Mouse (Mus musculus) lung, embryonic 14.5 days (tissue): ENCODE measurements around the gene Olfr1510. TPM values are rescaled to one million over a fixed set of nuclear protein-coding genes. Genes with fewer than 3 reads are reported as not detected.

Source experiments
- ATAC-seq: fragments of 200-750 bp; cut with Nextera tagmentation; 2 replicates; pipeline ENCODE4 v1.8.0; 2017; ENCODE audit warnings: mild to moderate bottlenecking, moderate TSS enrichment, moderate library complexity; ENCODE audit not compliant: insufficient read depth
- DNase-seq: peaks from one replicate; pipeline ENCODE4 v3.0.0-alpha.2; 2015
- H3K27ac ChIP-seq: fragments of 300-500 bp; sonication (generic); 2 replicates; pipeline ENCODE4 v1.5.1; 2014; ENCODE audit warnings: low read depth, mild to moderate bottlenecking, moderate library complexity
- H3K27me3 ChIP-seq: fragments of 300-500 bp; sonication (generic); 2 replicates; pipeline ENCODE4 v1.6.1; 2014; ENCODE audit warnings: low read length, control low read depth; ENCODE audit not compliant: insufficient read depth
- H3K36me3 ChIP-seq: fragments of 300-500 bp; sonication (generic); 2 replicates; pipeline ENCODE4 v1.6.1; 2014; ENCODE audit warnings: control low read depth; ENCODE audit not compliant: insufficient read depth
- H3K4me1 ChIP-seq: fragments of 300-500 bp; sonication (generic); 2 replicates; pipeline ENCODE4 v1.6.1; 2014; ENCODE audit warnings: antibody characterized with exemption, control low read depth; ENCODE audit not compliant: insufficient read depth
- H3K4me2 ChIP-seq: fragments of 300-500 bp; sonication (generic); 2 replicates; pipeline ENCODE4 v1.6.1; 2014; ENCODE audit warnings: mild to moderate bottlenecking
- H3K4me3 ChIP-seq: fragments of 300-500 bp; sonication (generic); 2 replicates; pipeline ENCODE4 v1.5.1; 2014; ENCODE audit warnings: low read depth, low read length
- H3K9ac ChIP-seq: fragments of 300-500 bp; sonication (generic); 2 replicates; pipeline ENCODE4 v1.6.1; 2014
- H3K9me3 ChIP-seq: fragments of 300-500 bp; sonication (generic); 2 replicates; pipeline ENCODE4 v1.6.1; 2016; ENCODE audit warnings: low read depth, low read length, control low read depth
- CTCF ChIP-seq: IDR thresholded peaks from 2 replicates; pipeline ENCODE4 v1.5.1; 2016; ENCODE audit warnings: antibody characterized with exemption, low read depth
- WGBS: fragments of 180-500 bp; shearing (Covaris S2); extraction: QIAGEN DNeasy Blood & Tissue Kit; methylation state at CpG from one replicate; pipeline ENCODE4 v1.1.7; 2014; 5-methylcytosine and 5-hydroxymethylcytosine counted together
- polyA plus RNA-seq: library from polyadenylated mRNA; unstranded; fragments of >200 nt; fragmentation: Nextera tagmentation; extraction: Ambion mirVana; gene quantifications from 2 replicates; pipeline ENCODE4 v1.2.1, GENCODE M21; 2014

Olfr1510 gene
- polyA plus RNA-seq, 1 experiment from 2014 or later = not detected

GRCm38 (mm10) chr14:52379068-52379467, 35.1 kb downstream of the Olfr1510 start, which contains the start of gene Olfr1512:
Gene Olfr1512 (minus strand): TSS chr14:52379168.
- ATAC-seq (no peak), DNase-seq (no peak)
- Histone ChIP-seq H3K27ac (no peak within 1 kb of the TSS), H3K9ac (no peak within 1 kb of the TSS), H3K4me1 (no peaks in the 10 kb centered on the region), H3K36me3 (no peaks in the 10 kb centered on the region), H3K4me2 (no peak within 1 kb of the TSS), H3K4me3 (no peak within 1 kb of the TSS), H3K27me3 (no peaks in the 10 kb centered on the region), H3K9me3 (no peaks in the 10 kb centered on the region)
- WGBS = 60% methylated on average over 2 of the region's 2 CpGs
- TF ChIP-seq CTCF = no peak

GRCm38 (mm10) chr14:52368741-52369140, 45.4 kb downstream of the Olfr1510 start:
- Histone ChIP-seq H3K9ac (no peak overlapping the region), H3K27me3 (no peaks in the 10 kb centered on the region), H3K9me3 (no peaks in the 10 kb centered on the region), H3K4me1 (no peaks in the 10 kb centered on the region), H3K4me2 (no peak overlapping the region), H3K27ac (no peak overlapping the region), H3K36me3 (no peaks in the 10 kb centered on the region), H3K4me3 (no peak overlapping the region)
- WGBS = 82% methylated on average over 3 of the region's 3 CpGs
- ATAC-seq = no peak
- no peak for TF ChIP-seq CTCF
- no peak for DNase-seq

Other genes with a start within 250 kb of the Olfr1510 start
- gene Supt16, start 217.0 kb downstream of the Olfr1510 start, polyA plus RNA-seq = 82.5 and 85.8 TPM in 2 replicates
- 48.8 and 52.8 TPM in 2 replicates for gene Chd8, start 156.6 kb downstream of the Olfr1510 start, polyA plus RNA-seq
- 41.1 and 47.1 TPM in 2 replicates for gene Tox4, start 135.2 kb downstream of the Olfr1510 start, polyA plus RNA-seq
- gene Rab2b, start 134.8 kb downstream of the Olfr1510 start, polyA plus RNA-seq = 18.6 and 19.8 TPM in 2 replicates
- gene Mettl3, start 109.2 kb downstream of the Olfr1510 start, polyA plus RNA-seq = 40.9 and 46.6 TPM in 2 replicates
- 20.8 and 22.9 TPM in 2 replicates for gene Sall2, start 85.6 kb downstream of the Olfr1510 start, polyA plus RNA-seq
- not detected in 2 replicates for gene Olfr1513, start 58.0 kb downstream of the Olfr1510 start, polyA plus RNA-seq
- gene Olfr1512, start 35.2 kb downstream of the Olfr1510 start, polyA plus RNA-seq = not detected in 2 replicates
- not detected in 2 replicates for gene Olfr1511, start 17.0 kb downstream of the Olfr1510 start, polyA plus RNA-seq
- not detected in 2 replicates for gene Olfr1509, start 28.6 kb upstream of the Olfr1510 start, polyA plus RNA-seq
- gene Olfr1508, start 53.1 kb upstream of the Olfr1510 start, polyA plus RNA-seq = not detected in 2 replicates
- not detected in 2 replicates for gene Olfr1507, start 81.4 kb upstream of the Olfr1510 start, polyA plus RNA-seq